15 mouse cellular contexts compared by ENCODE assay signal in the genomic region with DNA sequence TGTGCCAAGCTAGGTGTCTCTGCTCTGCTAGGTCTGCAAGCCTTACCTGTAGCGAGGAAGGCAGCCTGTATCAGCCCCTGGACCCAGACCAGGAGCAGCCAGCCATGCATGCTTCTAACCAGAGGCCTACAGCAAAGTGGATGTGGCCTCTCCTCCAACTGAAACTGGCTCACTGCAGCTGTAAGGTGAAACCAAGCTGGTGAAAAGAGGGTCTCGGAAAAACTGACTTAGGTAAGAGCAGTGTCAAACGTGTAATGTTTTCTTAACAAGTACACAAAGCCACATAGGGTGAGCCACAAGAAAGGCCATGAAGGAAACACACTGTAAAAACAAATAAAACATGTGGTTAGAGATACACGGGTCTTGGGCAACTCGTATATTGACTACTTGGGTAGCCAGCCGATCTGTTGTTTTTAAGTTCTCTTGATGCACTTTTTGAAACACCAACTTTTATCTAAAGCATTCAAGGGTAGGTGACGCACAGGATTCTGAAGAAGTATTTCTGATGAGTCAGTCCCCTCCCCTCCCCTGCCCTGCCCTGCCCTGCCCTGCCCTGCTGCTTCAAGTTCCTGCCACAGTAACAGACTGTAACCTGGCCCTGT. TPM values are rescaled to one million over a fixed set of nuclear protein-coding genes. Genes with fewer than 3 reads are reported as not detected.
A peak's percentile ranks its signal among the peaks of the same experiment; 100 is the strongest.
DNase-seq lines count a peak whose midpoint lies in the region; ATAC-seq and TF ChIP-seq lines count a peak whose summit lies in the region.
"Had no signal": no experiment of that assay in that cellular context is flagged by ENCODE, and none has a peak within 500 bp of the region (broad histone marks: within the 10 kb centered on the region; RNA-seq: fewer than 3 reads in every experiment).

A gene (minus strand): TSS at position 169 of the 602 bp plus-strand sequence.

- no peaks in the 10 kb centered on the region for H3K79me2 ChIP-seq in myocyte (ENCODE audit: control insufficient read depth, insufficient read depth)

- H3K36me3 ChIP-seq in forebrain, embryonic 10.5 days (replicated peaks) = no peaks in the 10 kb centered on the region
- no peaks in the 10 kb centered on the region for H3K36me3 ChIP-seq in forebrain, embryonic 13.5 days (ENCODE audit: poor library complexity, severe bottlenecking)
- no peaks in the 10 kb centered on the region for H3K36me3 ChIP-seq in myocyte (ENCODE audit: control insufficient read depth, insufficient read depth)
- no peaks in the 10 kb centered on the region for H3K36me3 ChIP-seq in neural tube, embryonic 15.5 days
- no peaks in the 10 kb centered on the region for H3K36me3 ChIP-seq in midbrain, embryonic 11.5 days (ENCODE audit: control insufficient read depth, insufficient read depth, low read length)
- H3K36me3 ChIP-seq: embryonic facial prominence, embryonic 12.5 days; forebrain, embryonic 12.5 days; heart, embryonic 13.5 days; hindbrain, embryonic 15.5 days; liver, embryonic 15.5 days had no signal

- ATAC-seq in forebrain, embryonic 13.5 days = no peak
- no peak for ATAC-seq in neural tube, embryonic 15.5 days (ENCODE audit: low FRiP score)
- ATAC-seq in midbrain, embryonic 11.5 days (ENCODE audit: low FRiP score) = no peak

- no peak within 1 kb of the TSS for H3K9ac ChIP-seq in forebrain, embryonic 13.5 days
- H3K9ac ChIP-seq in neural tube, embryonic 15.5 days (replicated peaks) = no peak within 1 kb of the TSS
- no peak within 1 kb of the TSS for H3K9ac ChIP-seq in midbrain, embryonic 11.5 days (ENCODE audit: low read length)
- H3K9ac ChIP-seq: embryonic facial prominence, embryonic 12.5 days; forebrain, embryonic 12.5 days; heart, embryonic 13.5 days; hindbrain, embryonic 15.5 days; liver, embryonic 15.5 days had no signal

- H3K4me1 ChIP-seq in forebrain, embryonic 10.5 days = peaks cover 12% of the 10 kb centered on the region; the same call in 1 of the 2 replicates
- no peaks in the 10 kb centered on the region for H3K4me1 ChIP-seq in forebrain, embryonic 13.5 days
- H3K4me1 ChIP-seq in neural tube, embryonic 15.5 days = no peaks in the 10 kb centered on the region
- H3K4me1 ChIP-seq in midbrain, embryonic 11.5 days (ENCODE audit: control insufficient read depth, insufficient read depth, low read length) = no peaks in the 10 kb centered on the region
- H3K4me1 ChIP-seq: embryonic facial prominence, embryonic 12.5 days; forebrain, embryonic 12.5 days; heart, embryonic 13.5 days; hindbrain, embryonic 15.5 days; liver, embryonic 15.5 days had no signal

- no peak within 1 kb of the TSS for H3K4me3 ChIP-seq in forebrain, embryonic 10.5 days
- no peak within 1 kb of the TSS for H3K4me3 ChIP-seq in forebrain, embryonic 13.5 days
- no peak within 1 kb of the TSS for H3K4me3 ChIP-seq in myocyte
- H3K4me3 ChIP-seq in neural tube, embryonic 15.5 days (replicated peaks) = no peak within 1 kb of the TSS
- H3K4me3 ChIP-seq in midbrain, embryonic 11.5 days (ENCODE audit: low read depth, low read length) = no peak within 1 kb of the TSS
- H3K4me3 ChIP-seq: embryonic facial prominence, embryonic 12.5 days; forebrain, embryonic 12.5 days; heart, embryonic 13.5 days; hindbrain, embryonic 15.5 days; liver, embryonic 15.5 days had no signal

- no peak for TF ChIP-seq POLR2A in myocyte (IDR thresholded peaks at IDR 0.05; ENCODE audit: insufficient read length, low read depth)

- no peaks in the 10 kb centered on the region for H3K27me3 ChIP-seq in forebrain, embryonic 10.5 days (ENCODE audit: poor library complexity, severe bottlenecking)
- no peaks in the 10 kb centered on the region for H3K27me3 ChIP-seq in forebrain, embryonic 13.5 days
- H3K27me3 ChIP-seq in myocyte (ENCODE audit: control insufficient read depth, insufficient read depth, insufficient read length) = no peaks in the 10 kb centered on the region
- no peaks in the 10 kb centered on the region for H3K27me3 ChIP-seq in neural tube, embryonic 15.5 days (replicated peaks)
- H3K27me3 ChIP-seq in midbrain, embryonic 11.5 days (ENCODE audit: control insufficient read depth, insufficient read depth, low read length) = no peaks in the 10 kb centered on the region
- H3K27me3 ChIP-seq: embryonic facial prominence, embryonic 12.5 days; forebrain, embryonic 12.5 days; heart, embryonic 13.5 days; hindbrain, embryonic 15.5 days; liver, embryonic 15.5 days had no signal

- no peak for DNase-seq in forebrain, embryonic 10.5 days (ENCODE audit: extremely low spot score, low spot score)
- DNase-seq in 3T3-L1 (ENCODE audit: low read depth, low spot score) = peak; percentile 75
- peak; percentile 70 for DNase-seq in MEL-GATA-1-ER (ENCODE audit: extremely low read depth, low read depth)
- DNase-seq in cerebellum, postnatal 14 days = no peak
- DNase-seq in midbrain, embryonic 11.5 days (ENCODE audit: low spot score, missing footprints) = no peak
- DNase-seq: cerebellum, adult 9-11 months; kidney, adult 9 months had no signal

- H3K27ac ChIP-seq in forebrain, embryonic 10.5 days = peak within 1 kb of the TSS; percentile 26; the same call in 1 of the 2 replicates
- H3K27ac ChIP-seq in forebrain, embryonic 13.5 days = no peak within 1 kb of the TSS
- H3K27ac ChIP-seq in neural tube, embryonic 15.5 days (replicated peaks) = no peak within 1 kb of the TSS
- no peak within 1 kb of the TSS for H3K27ac ChIP-seq in midbrain, embryonic 11.5 days (ENCODE audit: low read depth, low read length)
- H3K27ac ChIP-seq: embryonic facial prominence, embryonic 12.5 days; forebrain, embryonic 12.5 days; heart, embryonic 13.5 days; hindbrain, embryonic 15.5 days; liver, embryonic 15.5 days had no signal

- no peak within 1 kb of the TSS for H3K4me2 ChIP-seq in forebrain, embryonic 13.5 days
- H3K4me2 ChIP-seq in myocyte (ENCODE audit: low read depth) = peak within 1 kb of the TSS; percentile 75
- no peak within 1 kb of the TSS for H3K4me2 ChIP-seq in neural tube, embryonic 15.5 days
- H3K4me2 ChIP-seq in midbrain, embryonic 11.5 days = no peak within 1 kb of the TSS
- H3K4me2 ChIP-seq: embryonic facial prominence, embryonic 12.5 days; forebrain, embryonic 12.5 days; heart, embryonic 13.5 days; hindbrain, embryonic 15.5 days; liver, embryonic 15.5 days had no signal

- no peak within 1 kb of the TSS for H3ac ChIP-seq in myocyte (ENCODE audit: control insufficient read depth, insufficient read length)

- 84% methylated on average over 7 of the region's 7 CpGs for WGBS in forebrain, embryonic 10.5 days
- WGBS in forebrain, embryonic 13.5 days = 82% methylated on average over 7 of the region's 7 CpGs
- 82% methylated on average over 7 of the region's 7 CpGs for WGBS in neural tube, embryonic 15.5 days
- WGBS in midbrain, embryonic 11.5 days = 76% methylated on average over 7 of the region's 7 CpGs

- no peaks in the 10 kb centered on the region for H3K9me3 ChIP-seq in forebrain, embryonic 10.5 days
- no peaks in the 10 kb centered on the region for H3K9me3 ChIP-seq in forebrain, embryonic 13.5 days (replicated peaks)
- no peaks in the 10 kb centered on the region for H3K9me3 ChIP-seq in neural tube, embryonic 15.5 days (replicated peaks)
- H3K9me3 ChIP-seq in midbrain, embryonic 11.5 days (ENCODE audit: control insufficient read depth, low read length) = no peaks in the 10 kb centered on the region
- H3K9me3 ChIP-seq: embryonic facial prominence, embryonic 12.5 days; forebrain, embryonic 12.5 days; heart, embryonic 13.5 days; hindbrain, embryonic 15.5 days; liver, embryonic 15.5 days had no signal

TF ChIP-seq in myocyte, 11 proteins besides CTCF, POLR2A, EP300 and RAD21:
- TF ChIP-seq CEBPB (IDR thresholded peaks at IDR 0.05; ENCODE audit: insufficient read depth, poor library complexity, severe bottlenecking) (no peak), E2F4 (IDR thresholded peaks at IDR 0.05; ENCODE audit: insufficient read depth) (no peak)

RNA-seq across cellular contexts. Expression of the gene that starts here (rescaled TPM):
- polyA plus RNA-seq in forebrain, embryonic 10.5 days (2016; fragmentation: Nextera tagmentation; extraction: Ambion mirVana) = not detected in 2 replicates
- not detected in 2 replicates for polyA plus RNA-seq in forebrain, embryonic 13.5 days (2015; fragmentation: Nextera tagmentation; extraction: Ambion mirVana)
- polyA plus RNA-seq in myocyte (2012; fragmentation: generic; extraction: Trizol) = 2.2 TPM
- not detected in 2 replicates for polyA plus RNA-seq in neural tube, embryonic 15.5 days (2015; fragmentation: Nextera tagmentation; extraction: Ambion mirVana)
- not detected in 2 replicates for polyA plus RNA-seq in midbrain, embryonic 11.5 days (2014; fragmentation: Nextera tagmentation; extraction: Ambion mirVana)
- polyA plus RNA-seq: embryonic facial prominence, embryonic 12.5 days; forebrain, embryonic 12.5 days; heart, embryonic 13.5 days; hindbrain, embryonic 15.5 days; liver, embryonic 15.5 days had no signal

Comparison
In these comparisons a context has a peak if more than half of its experiments do, and no peak if none do; other contexts are left out.
1. DNase-seq: peak in 3T3-L1 (single experiment) and MEL-GATA-1-ER (single experiment); none in forebrain, embryonic 10.5 days (single experiment), cerebellum, postnatal 14 days (0 of 2) and midbrain, embryonic 11.5 days (single experiment).